In genomic region chr1:74047311-74047710, GRCm38 (mm10) we compare ENCODE assay signal across 12 mouse cellular contexts.
DNase-seq lines count a peak whose midpoint lies in the region; ATAC-seq and TF ChIP-seq lines count a peak whose summit lies in the region.
"Had no signal": no experiment of that assay in that cellular context is flagged by ENCODE, and none has a peak within 500 bp of the region (broad histone marks: within the 10 kb centered on the region; RNA-seq: fewer than 3 reads in every experiment).

No protein-coding gene starts in this region.

- ATAC-seq in heart, embryonic 12.5 days (ENCODE audit: insufficient number of reproducible peaks, low FRiP score), result no peak
- no peak for ATAC-seq in embryonic facial prominence, embryonic 13.5 days (ENCODE audit: insufficient number of reproducible peaks, insufficient read depth, low FRiP score, low TSS enrichment, low read depth)
- ATAC-seq in kidney, postnatal 0 days (replicated peaks; ENCODE audit: low FRiP score, low read depth), result peak; percentile 59; the same call in 1 of the 2 replicates

- TF ChIP-seq CTCF in kidney, postnatal 0 days (IDR thresholded peaks at IDR 0.05; ENCODE audit: low read depth), result no peak

- no peak overlapping the region for H3K4me3 ChIP-seq in heart, embryonic 12.5 days
- no peak overlapping the region for H3K4me3 ChIP-seq in embryonic facial prominence, embryonic 13.5 days
- no peak overlapping the region for H3K4me3 ChIP-seq in kidney, postnatal 0 days (replicated peaks; ENCODE audit: low read depth, low read length)

- peak overlapping the region; percentile 48; the same call in 1 of the 2 replicates for H3K9ac ChIP-seq in heart, embryonic 12.5 days
- 0 out of 2 replicates have a peak overlapping the region, but pooled peaks have one; percentile 6 for H3K9ac ChIP-seq in embryonic facial prominence, embryonic 13.5 days
- H3K9ac ChIP-seq in kidney, postnatal 0 days (ENCODE audit: low read depth, low read length), result no peak overlapping the region
- H3K9ac ChIP-seq: hindbrain, embryonic 14.5 days had no signal

- intact Hi-C loops in heart, postnatal 10 days (cut with DNase I), result no loop called here

- peaks cover 86% of the 10 kb centered on the region for H3K4me1 ChIP-seq in heart, embryonic 12.5 days (replicated peaks)
- peaks cover 48% of the 10 kb centered on the region for H3K4me1 ChIP-seq in embryonic facial prominence, embryonic 13.5 days
- peaks cover 45% of the 10 kb centered on the region for H3K4me1 ChIP-seq in kidney, postnatal 0 days (replicated peaks; ENCODE audit: insufficient read depth, low read length)

- H3K27me3 ChIP-seq in heart, embryonic 12.5 days (replicated peaks), result no peaks in the 10 kb centered on the region
- no peaks in the 10 kb centered on the region for H3K27me3 ChIP-seq in embryonic facial prominence, embryonic 13.5 days
- H3K27me3 ChIP-seq in kidney, postnatal 0 days (ENCODE audit: insufficient read depth, low read length), result no peaks in the 10 kb centered on the region

- no peak for DNase-seq in heart, postnatal 10 days
- peak; percentile 74 for DNase-seq in kidney, postnatal 0 days (ENCODE audit: low spot score)
- DNase-seq in lung, postnatal 36 days, result peak; percentile 79
- no peak for DNase-seq in cerebellum, adult 18-20 months
- no peak for DNase-seq in urinary bladder, postnatal 36 days (ENCODE audit: low spot score in 2 of 2)
- no peak for DNase-seq in frontal cortex, postnatal 10 days (ENCODE audit: low spot score in 2 of 2)
- DNase-seq: gastrocnemius, postnatal 14 days; thymus, postnatal 4 days had no signal

- no peak overlapping the region for H3K27ac ChIP-seq in heart, embryonic 12.5 days (ENCODE audit: poor library complexity, severe bottlenecking)
- no peak overlapping the region for H3K27ac ChIP-seq in embryonic facial prominence, embryonic 13.5 days
- peak overlapping the region; percentile 84 for H3K27ac ChIP-seq in kidney, postnatal 0 days
- H3K27ac ChIP-seq: hindbrain, embryonic 14.5 days; macrophage had no signal

- no peak overlapping the region for H3K4me2 ChIP-seq in heart, embryonic 12.5 days
- no peak overlapping the region for H3K4me2 ChIP-seq in embryonic facial prominence, embryonic 13.5 days
- no peak overlapping the region for H3K4me2 ChIP-seq in kidney, postnatal 0 days (ENCODE audit: low read length)
- H3K4me2 ChIP-seq: hindbrain, embryonic 14.5 days had no signal

- no peaks in the 10 kb centered on the region for H3K9me3 ChIP-seq in heart, embryonic 12.5 days (replicated peaks)
- H3K9me3 ChIP-seq in embryonic facial prominence, embryonic 13.5 days, result no peaks in the 10 kb centered on the region
- H3K9me3 ChIP-seq in kidney, postnatal 0 days (replicated peaks; ENCODE audit: low read length), result no peaks in the 10 kb centered on the region

- peaks cover 7% of the 10 kb centered on the region; the same call in 1 of the 2 replicates for H3K36me3 ChIP-seq in heart, embryonic 12.5 days
- no peaks in the 10 kb centered on the region for H3K36me3 ChIP-seq in embryonic facial prominence, embryonic 13.5 days
- H3K36me3 ChIP-seq in kidney, postnatal 0 days (ENCODE audit: insufficient read depth, low read length), result no peaks in the 10 kb centered on the region

- 56% methylated on average over 2 of the region's 2 CpGs for WGBS in heart, embryonic 12.5 days
- 71% methylated on average over 2 of the region's 2 CpGs for WGBS in embryonic facial prominence, embryonic 13.5 days
- 29% methylated on average over 2 of the region's 2 CpGs for WGBS in kidney, postnatal 0 days

Comparison
In these comparisons a context has a peak if more than half of its experiments do, and no peak if none do; other contexts are left out.
1. DNase-seq: peak in kidney, postnatal 0 days (single experiment) and lung, postnatal 36 days (single experiment); none in heart, postnatal 10 days (0 of 2), cerebellum, adult 18-20 months (0 of 2), urinary bladder, postnatal 36 days (0 of 2) and frontal cortex, postnatal 10 days (0 of 2).